Mouse (Mus musculus): ENCODE data around the gene Diaph3. TPM values are rescaled to one million over a fixed set of nuclear protein-coding genes. Genes with fewer than 3 reads are reported as not detected.

Diaph3 gene
- 2.5 and 3.8 TPM in 2 replicates for polyA plus RNA-seq (2021; fragmentation: Nextera tagmentation)
- long read RNA-seq, experiment 1, transcript Diaph3-204 (2 exons, 682 nt), result major isoform, 18 of 22 reads
- long read RNA-seq, experiment 1, partial matches to known transcripts, result 3 of 22 reads
- long read RNA-seq, experiment 1, other reads (novel, unspliced or antisense), result 1 of 22 reads
- long read RNA-seq, experiment 2, partial matches to known transcripts, result 0 of 3 reads
- long read RNA-seq, experiment 2, other reads (novel, unspliced or antisense), result 0 of 3 reads

GRCm38 (mm10) chr14:87140963-87141486 is at the start of gene Diaph3:
Gene Diaph3 (minus strand): TSS chr14:87141235.

Data from left cerebral cortex, adult 6 months (tissue).